Comparison of ENCODE assay signal across 15 mouse cellular contexts in the genomic region with DNA sequence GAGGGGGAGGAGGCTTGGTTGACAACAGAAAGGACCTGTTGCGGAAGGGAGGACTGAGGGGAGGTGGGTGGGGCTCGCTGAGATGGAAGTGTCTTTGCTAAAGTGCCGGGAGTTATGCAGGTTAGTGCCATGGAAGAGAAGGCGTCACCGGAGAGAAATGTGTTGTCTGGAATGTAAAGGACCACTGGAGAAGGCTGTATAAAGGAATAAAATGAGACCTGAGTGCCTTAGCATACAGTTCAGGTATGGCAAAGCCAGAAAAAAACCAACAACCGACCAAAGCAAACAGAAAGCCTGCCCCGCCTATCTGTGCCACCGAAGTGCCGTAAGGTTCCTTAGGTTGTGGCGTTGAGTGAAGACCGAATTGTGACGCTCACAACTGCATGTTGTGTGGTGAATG.
"Had no signal": no experiment of that assay in that cellular context is flagged by ENCODE, and none has a peak within 500 bp of the region (broad histone marks: within the 10 kb centered on the region; RNA-seq: fewer than 3 reads in every experiment).

No protein-coding gene starts in this region.

- ATAC-seq: inflammation-experienced regulatory T-cells, adult 6 months; midbrain, embryonic 16.5 days had no signal

- H3K4me3 ChIP-seq: limb, embryonic 13.5 days; liver, embryonic 15.5 days; midbrain, embryonic 12.5 days; neural tube, embryonic 13.5 days had no signal

- DNase-seq: kidney, adult 18-20 months; kidney, postnatal 10 days; kidney, postnatal 4 days; left cerebral cortex, postnatal 4 days; retina, postnatal 1 day; right cerebral cortex, postnatal 4 days; spleen, adult 18-20 months; thymus, adult 18-20 months; thymus, postnatal 4 days had no signal

- H3K9ac ChIP-seq: limb, embryonic 13.5 days; liver, embryonic 15.5 days; midbrain, embryonic 12.5 days; neural tube, embryonic 13.5 days had no signal

- H3K4me2 ChIP-seq: limb, embryonic 13.5 days; liver, embryonic 15.5 days; midbrain, embryonic 12.5 days; neural tube, embryonic 13.5 days had no signal

- H3K27ac ChIP-seq: limb, embryonic 13.5 days; liver, embryonic 15.5 days; midbrain, embryonic 12.5 days; neural tube, embryonic 13.5 days had no signal

- H3K36me3 ChIP-seq: limb, embryonic 13.5 days; liver, embryonic 15.5 days; midbrain, embryonic 12.5 days had no signal

- H3K9me3 ChIP-seq: limb, embryonic 13.5 days; liver, embryonic 15.5 days; midbrain, embryonic 12.5 days; neural tube, embryonic 13.5 days had no signal

- H3K4me1 ChIP-seq: liver, embryonic 15.5 days had no signal

- H3K27me3 ChIP-seq: midbrain, embryonic 12.5 days; neural tube, embryonic 13.5 days had no signal
